Mouse (Mus musculus) fibroblast of lung, adult 2 months (primary cell): Measurements from ENCODE around the gene Usp35.

Experiments
- DNase-seq: peaks from one replicate; pipeline ENCODE4 v3.0.0-alpha.2; 2011; ENCODE audit warnings: low read depth

Gene Usp35

GRCm38 (mm10) chr7:97346111-97346821, 14.4 kb upstream of the Usp35 start:
- DNase-seq, result no peak

GRCm38 (mm10) chr7:97345229-97345871, 13.5 kb upstream of the Usp35 start:
- DNase-seq, result no peak

- no peak for DNase-seq
Observed at GRCm38 (mm10) chr7:97344655-97345054, 12.8 kb upstream of the Usp35 start.

DNA sequence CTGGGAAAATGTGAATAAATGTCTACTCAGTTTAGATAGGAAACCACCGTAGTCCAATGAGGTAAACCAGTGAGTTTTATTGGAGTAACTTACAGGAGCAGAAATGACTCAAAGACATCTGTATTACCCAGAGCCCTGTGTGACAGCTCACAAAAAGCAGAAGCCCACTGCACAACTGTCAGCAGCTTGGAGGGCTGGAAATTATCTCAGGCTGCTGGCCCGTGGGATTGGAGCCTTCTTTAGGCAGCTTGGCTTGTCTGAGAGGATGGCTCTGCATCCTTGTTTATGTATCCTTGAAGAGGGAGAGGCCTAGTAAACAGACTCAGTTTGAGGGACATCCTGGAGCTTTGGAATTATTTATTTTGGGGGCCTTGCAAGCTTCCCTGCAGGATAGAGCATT, 11.1 kb upstream of the Usp35 start:
- no peak for DNase-seq

DNA sequence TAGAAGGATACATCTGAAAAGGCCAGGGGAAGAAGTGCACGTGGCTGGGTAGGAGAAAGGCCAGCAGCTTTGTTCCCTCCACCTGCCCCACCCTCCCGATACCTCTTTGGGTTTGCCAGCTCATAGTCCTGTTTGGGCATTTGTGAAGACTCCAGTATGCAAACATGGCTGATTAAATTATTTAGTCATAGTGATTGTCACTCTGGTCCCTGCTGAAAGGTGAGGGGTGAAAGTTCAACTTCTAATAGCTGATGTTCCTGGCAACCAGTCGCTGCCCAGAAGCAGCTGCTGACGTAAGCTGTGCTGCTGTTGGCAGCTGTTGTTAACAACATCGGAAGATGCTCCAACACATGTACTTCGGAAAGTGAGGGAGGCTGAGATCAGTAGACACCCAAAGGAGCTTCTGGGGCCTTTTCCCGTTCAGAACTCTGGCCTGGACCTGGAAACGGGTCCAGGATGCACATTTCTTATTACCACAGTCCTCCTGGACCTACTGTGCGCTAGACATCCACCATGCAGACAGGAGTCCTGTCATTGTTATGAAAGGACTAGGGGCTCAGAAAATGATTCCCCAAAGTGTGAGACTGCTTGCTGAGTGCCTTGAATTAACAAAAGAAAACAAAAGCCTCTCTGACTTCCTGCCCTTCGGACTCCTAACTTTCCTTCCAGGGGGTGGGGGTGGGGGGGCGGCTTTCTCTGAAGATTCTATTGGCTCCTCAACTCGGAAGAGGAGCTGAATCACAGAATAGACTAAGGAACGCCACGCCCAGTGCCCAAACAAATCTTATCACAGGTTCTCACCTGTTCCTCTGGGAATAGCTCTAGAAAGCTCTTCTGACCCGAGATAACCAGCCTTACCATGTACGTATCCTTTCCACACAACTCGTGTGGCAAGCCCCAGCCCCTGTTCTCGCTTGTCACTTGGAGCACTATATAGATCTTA, 9.4 kb upstream of the Usp35 start:
- DNase-seq, result no peak

DNA sequence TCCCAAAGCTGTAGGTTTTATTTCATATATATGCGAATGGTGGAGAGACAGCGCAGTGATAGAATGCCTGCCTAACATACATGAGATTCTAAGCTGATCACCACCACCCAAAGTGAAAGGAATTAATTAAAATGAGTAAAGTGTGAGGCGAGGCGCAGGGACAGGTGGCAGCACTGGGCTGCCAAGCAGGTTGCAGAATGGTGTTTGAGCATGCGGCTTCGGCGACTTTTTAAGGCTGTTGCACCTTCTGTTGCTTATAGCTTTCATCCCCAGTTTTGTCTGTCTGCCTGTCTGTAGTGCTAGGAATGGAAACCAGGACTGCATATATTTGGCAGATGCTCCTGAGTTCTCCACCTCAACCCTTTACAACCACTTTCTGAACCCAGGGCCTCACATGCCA, 7.8 kb upstream of the Usp35 start:
- no peak for DNase-seq

DNA sequence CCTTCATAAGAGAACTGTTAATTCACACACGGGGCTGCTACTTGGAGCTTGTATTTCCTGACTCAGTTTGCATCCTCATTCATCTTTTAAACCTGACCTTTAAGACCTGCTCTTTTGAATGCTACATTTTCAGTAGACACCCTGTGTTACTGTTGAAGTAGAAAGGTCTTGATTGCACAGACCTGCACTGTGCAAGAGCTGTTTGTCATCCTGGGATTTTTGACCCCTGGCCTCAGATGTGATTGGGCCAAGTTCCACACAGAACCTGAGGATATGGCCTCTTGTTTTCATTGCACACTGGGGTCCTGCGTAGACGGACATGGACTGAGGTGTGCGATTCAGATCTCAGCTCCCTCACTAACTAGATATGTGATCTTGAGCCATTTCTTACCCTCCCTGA, 6.8 kb upstream of the Usp35 start:
- DNase-seq, result no peak

GRCm38 (mm10) chr7:97336678-97337077, 4.9 kb upstream of the Usp35 start:
- DNase-seq, result no peak

DNA sequence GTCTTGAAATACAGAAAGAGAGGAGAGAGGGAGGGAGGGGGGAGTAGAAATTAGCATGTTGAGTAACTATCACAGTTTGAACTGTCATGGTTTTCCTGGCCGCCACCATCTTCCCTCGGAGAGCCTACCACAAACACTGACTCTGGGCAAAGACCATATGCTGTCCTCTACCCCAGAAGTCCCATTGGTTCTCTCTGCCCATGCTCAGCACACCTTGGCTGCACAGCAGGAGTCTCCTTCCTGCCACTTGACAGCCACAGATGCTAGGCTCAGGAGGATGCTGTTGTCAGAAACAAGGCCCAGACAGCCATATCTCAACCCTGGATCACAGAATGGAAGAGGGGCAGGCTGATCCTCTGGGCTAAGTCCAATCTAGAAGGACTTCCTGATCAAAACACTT, 2.6 kb upstream of the Usp35 start:
- DNase-seq, result no peak

GRCm38 (mm10) chr7:97333113-97333898, 1.5 kb upstream of the Usp35 start:
- DNase-seq, result no peak

GRCm38 (mm10) chr7:97332667-97333041, 834 bp upstream of the Usp35 start:
- DNase-seq, result no peak

GRCm38 (mm10) chr7:97330931-97331645, 732 bp downstream of the Usp35 start:
- DNase-seq, result no peak

DNA sequence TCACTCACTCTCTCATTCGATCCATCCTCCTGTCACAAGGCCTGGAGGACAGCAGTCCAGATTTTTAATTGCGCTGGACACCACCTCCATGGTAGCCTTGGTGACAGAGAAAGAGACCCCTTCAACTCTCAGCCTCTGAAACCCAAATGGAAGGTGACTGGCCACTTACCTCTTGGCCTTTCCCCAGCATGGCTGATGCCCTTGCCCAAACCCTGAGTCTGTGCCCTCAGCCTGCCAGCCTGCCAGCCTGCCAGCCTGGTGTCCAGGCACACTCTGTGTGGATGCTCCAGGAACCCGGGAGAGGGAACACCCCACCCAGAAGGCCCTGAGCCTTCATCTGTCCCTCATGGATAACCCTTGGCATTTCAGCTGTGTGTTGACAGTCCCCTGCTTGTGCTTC, 2.1 kb downstream of the Usp35 start:
- DNase-seq, result no peak

- no peak for DNase-seq
Observed at GRCm38 (mm10) chr7:97328891-97329588, 2.8 kb downstream of the Usp35 start.

DNA sequence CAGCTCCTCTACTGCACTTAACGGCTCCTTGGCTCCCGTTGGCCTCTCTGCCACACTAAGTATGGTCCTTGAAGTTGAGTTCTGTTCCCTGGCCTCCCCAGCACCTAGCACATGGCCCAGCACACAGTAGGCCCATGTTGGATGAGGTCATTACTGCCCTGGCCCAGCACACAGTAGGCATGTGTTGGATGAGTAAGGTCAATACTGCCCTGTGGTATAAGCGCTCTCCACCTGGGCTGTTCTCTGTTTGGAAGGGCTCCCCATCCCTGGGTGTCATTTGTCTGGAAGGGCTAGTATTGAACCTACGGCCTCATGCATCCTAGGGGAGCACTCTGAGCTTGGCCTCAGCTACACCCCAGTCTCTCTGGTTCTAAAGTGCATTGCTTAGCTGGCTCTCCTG, 4.4 kb downstream of the Usp35 start:
- no peak for DNase-seq

- DNase-seq, result no peak
Observed at GRCm38 (mm10) chr7:97325156-97325985, 6.4 kb downstream of the Usp35 start.

DNA sequence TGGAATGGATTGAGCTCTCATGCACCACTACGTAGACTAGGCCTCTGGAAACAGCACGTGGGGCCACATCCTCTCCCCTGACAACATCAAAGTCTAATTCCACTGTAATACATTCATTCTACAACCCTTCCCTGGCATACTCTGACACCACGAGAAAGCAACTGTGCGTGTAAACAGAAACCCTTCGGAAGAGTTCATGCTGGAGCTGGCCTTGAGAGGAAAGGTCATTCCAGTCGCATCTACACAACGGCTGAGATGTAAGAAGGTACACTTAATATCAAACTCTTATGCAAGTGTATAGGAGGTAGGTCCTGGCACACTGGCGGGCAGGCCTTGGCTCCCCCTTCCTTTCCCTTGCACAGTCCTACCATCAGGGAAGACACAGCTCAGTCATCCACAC, 7.5 kb downstream of the Usp35 start:
- DNase-seq, result no peak

DNA sequence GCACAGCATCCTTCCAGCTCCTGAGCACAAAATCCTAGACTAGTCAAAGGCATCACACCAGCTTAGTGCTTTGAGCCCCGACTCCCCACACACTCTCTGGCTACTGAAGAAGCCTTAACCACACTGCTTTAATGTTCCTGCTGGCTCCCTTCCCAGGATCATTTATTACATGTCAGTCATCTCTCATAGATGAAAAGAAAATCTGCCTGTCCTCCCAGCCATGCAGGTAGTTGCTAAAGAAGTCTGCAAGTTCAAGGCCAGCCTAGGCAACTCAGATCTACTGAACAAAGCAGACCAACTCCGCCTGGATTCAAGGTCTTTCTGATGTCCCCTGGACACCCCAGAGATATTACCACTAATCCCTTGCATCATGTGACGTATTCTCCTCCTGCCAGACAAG, 14.1 kb downstream of the Usp35 start:
- no peak for DNase-seq

GRCm38 (mm10) chr7:97315656-97316055, 16.2 kb downstream of the Usp35 start:
- DNase-seq, result no peak

DNA sequence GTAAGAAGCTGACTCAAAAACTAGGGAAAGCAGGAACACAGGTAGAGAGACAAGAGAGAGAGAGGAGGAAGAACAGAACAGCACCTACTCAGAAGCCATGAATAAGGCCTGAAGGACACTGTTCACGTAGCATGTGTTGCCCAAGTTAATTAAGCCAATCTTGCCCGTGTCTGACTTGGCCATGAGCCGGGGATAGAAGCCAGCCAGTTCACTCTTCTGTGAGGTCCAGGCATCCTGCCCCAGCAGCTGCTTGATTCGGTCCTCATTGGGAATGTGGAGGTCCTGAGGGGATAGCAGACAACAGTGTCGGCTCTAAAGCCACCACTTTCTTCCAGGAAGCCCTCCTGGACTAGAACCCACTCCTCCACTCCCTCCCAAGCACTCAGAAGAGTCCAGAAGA, 17.2 kb downstream of the Usp35 start:
- no peak for DNase-seq
